Mouse (Mus musculus) left cerebral cortex, postnatal 14 days (tissue): ENCODE measurements at regions not wholly inside any gene's neighbourhood (a gene's known extent, or its start where the extent isn't known, plus 50 kb on each side); places are given as distances from the start of the nearest gene placed in this dataset.

ENCODE experiments used
- DNase-seq, 2 experiments: peaks; one replicate each; pipeline ENCODE4 v3.0.0; 2021 to 2022; ENCODE audit warnings: low spot score in 2 of 2, mixed read lengths in 1 of 2
- intact Hi-C: fragments of 180-260 bp; cut with DNase I; formaldehyde crosslinking; loops from one replicate; pipeline ENCODE4 v1.15.1; 2025
- microRNA-seq, 2 experiments: library from miRNA; unstranded; fragments of <30 nt; microRNA quantifications; one replicate each; pipeline ENCODE4 v1.2.0; 2022

DNA sequence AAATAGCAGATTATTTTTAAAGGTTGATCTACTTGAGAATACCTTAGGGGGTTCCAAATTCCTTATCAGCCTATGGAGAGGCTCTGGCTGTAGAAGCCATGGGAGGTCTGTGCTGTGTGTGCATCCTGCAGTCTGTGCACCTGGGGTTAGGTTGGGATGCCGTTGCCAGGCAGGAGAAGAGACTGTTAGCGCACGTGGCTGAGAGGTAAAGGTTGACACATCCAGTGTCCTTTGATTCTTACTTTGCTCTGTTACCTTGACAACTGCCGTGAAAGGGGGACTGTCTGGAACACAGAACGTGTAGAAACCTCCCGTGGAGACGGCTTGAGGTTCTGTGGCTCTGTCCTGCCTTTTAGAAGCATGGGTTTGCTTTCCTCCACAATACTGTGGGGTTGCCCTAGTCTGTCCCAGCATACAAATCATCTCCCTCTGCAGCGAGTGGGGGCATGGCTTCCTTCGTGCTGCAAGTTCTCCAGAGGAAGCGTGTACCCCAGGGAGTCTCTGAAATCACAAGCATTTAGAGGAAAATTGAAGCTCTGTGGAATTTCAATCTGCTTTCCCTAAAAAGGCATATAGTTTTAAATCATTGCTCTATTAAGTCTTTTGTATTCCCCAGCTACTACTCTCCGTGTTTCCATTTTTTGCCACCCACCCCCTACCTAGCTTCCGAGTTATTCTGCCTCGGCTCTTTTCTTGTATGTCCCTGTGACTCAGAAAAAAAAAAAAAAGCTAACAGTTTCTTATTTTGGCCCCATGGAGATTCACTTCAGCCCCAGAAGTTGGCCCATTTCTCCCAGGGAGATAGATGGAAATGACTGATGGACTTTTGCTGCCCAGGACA is 63.8 kb upstream of the Pbx1 start:
- peak; percentile 13 to 22 for DNase-seq
- intact Hi-C loops = no loop called here

DNA sequence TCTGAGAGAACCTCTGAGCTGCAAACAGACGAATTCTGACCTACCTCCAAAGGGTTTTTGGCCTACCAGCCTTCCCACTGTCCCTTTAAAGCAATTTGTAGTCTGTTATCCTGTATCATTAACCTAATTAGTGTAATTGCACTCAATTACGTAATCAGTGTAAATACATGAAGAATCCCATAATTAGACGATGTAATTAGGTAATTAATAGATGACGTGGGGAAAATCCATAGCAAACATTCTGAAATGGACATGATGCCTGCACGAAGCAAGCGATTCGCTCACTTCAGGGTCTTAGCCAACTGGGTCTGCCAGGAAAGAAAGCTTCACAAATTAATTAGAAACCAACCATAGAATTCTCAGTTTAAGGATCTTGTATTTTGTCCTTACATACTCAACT is 55.4 kb upstream of the Pbx1 start:
- intact Hi-C loops = no loop called here
- DNase-seq = no peak

DNA sequence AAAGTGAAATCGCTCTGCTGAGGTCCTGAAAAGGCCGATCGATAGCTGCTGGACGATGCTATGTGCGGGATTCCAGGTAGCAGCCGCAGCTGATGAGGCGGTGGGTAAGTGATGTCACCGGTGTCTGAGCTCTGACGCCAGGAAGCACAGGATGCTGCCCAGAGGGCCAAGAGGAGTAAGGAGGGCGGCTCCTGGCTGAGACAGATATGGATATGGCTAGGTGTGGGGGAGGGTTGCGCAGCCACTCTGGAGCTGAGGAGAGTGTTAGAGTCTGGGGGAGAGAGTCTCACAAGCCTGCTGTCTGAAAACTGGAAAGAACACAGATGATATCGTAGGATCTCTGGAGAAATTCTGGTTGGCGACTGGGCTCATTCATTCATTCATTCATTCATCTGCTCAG is 51.6 kb upstream of the Pbx1 start:
- intact Hi-C loops = no loop called here
- no peak for DNase-seq

Small RNA genes in the stretch of these regions (microRNA-seq; reads per million reads assigned to microRNA genes)
- gene Mir6348 (0 reads per million in 2 experiments), gene Mir6354 (0 reads per million in 2 experiments)
